Mouse (Mus musculus) heart, postnatal 36 days (tissue): Measurements from ENCODE around the gene Bnip1. TPM values are rescaled to one million over a fixed set of nuclear protein-coding genes. Genes with fewer than 3 reads are reported as not detected.

Source experiments
- DNase-seq, 2 experiments: peaks; one replicate each; pipeline ENCODE4 v3.0.0; 2021 to 2022
- intact Hi-C: fragments of 180-260 bp; cut with DNase I; formaldehyde crosslinking; loops from one replicate; pipeline ENCODE4 v1.15.1; 2025
- total RNA-seq, 2 experiments: library from RNA; stranded (reverse); gene quantifications; 2 replicates each; pipeline ENCODE4 v1.2.3; 2021

The Bnip1 gene
- total RNA-seq, 2 experiments from 2014 or later: 24.5 to 27.2 TPM

DNA sequence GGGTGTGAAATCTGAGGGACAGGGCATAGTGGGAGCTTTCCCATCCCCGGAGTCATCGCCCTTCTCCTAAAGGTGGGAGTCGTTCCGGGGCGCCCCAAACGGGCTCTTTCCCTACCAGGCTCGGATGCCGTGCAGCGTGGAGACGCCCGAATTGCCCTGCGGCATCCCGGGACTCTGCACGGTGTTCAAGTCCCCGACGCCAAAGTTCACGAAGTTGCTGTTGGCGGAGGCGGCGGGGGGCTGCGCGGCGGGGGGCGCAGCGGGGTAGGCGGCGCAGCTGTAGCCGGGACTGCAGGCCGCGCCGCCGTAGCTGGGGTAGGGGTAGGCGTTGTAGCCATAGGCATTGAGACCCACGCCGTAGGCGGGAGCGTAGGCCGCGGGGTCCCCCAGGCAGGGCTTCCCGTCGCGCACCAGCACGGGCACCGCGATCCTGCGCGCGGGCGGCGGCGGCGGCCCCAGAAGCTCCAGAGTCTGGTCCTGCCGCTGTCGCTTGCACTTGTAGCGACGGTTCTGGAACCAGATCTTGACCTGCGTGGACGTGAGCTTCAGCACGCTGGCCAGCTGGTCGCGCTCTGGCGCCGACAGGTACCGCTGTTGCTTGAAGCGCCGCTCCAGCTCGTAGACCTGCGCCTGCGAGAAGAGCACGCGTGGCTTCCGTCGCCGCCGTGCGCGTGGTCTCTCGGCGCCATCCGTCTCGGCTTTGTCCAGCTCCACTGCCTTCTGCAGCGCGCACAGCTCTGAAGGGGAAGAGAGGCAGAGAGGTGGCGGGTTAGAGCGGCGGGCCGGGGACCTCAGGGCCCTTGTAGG is 58.2 kb downstream of the Bnip1 start:
- peak; percentile 17 to 28 for DNase-seq
- intact Hi-C loops: loop anchor here (1.0 kb wide), 1 partner anchor 7 kb away; no protein-coding TSS in a partner anchor

DNA sequence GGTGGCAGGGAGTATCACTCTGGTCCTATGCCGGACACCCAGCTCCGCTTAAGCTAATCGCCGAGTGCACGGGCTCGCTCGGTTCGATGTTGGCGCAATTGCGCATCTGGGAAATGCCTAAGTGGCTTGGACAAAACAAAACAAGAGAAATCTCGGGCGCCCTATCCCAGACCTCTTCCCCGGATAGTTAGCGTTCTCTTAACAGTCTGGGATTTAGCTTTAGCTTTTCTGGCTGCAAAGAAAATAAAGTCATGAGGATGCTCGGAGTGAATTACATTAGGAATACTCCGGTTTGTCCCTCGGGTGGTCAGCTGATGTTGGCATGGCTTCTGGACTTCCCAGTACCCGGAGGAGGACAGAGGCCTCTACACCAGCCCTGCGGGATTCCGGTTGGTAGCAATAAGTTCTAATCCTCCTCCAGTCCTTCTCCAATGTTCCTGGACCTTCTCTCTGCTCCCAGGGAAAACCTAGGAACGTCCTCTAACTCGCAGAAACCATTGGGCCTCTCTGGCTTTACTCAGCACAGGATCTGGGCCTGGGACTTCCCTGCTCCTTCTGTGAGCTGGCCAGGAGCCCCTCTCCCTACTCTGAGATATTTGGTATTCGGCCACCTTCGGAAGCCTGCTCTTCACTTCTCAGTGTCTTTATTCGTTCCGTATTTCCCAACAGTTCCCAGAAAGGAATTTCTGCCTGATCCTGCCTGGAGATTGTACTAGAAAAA is 59.0 kb downstream of the Bnip1 start:
- intact Hi-C loops: loop anchor here (1.0 to 2.0 kb wide), 2 partner anchors 9 to 45 kb away; no protein-coding TSS in a partner anchor
- DNase-seq: peak; percentile 18 to 54

DNA sequence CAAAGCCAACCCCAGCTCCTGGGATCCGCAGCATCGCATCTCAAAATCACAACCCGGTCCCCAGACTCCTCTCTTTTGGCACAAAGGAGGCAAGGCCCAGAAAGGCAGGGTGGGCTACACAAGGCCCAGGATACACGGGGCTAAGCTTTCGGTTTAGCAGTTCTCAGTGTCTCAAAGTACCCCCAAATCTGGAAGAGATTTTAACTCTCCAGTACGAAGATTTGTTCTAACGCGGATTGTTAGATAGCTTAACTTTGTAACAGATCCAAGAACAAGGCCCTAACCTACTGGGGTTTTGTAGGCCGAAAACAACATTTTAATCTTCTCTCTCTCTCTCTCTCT is 59.5 kb downstream of the Bnip1 start:
- no peak for DNase-seq
- intact Hi-C loops: loop anchor here (1.0 to 2.0 kb wide), 2 partner anchors 9 to 44 kb away; no protein-coding TSS in a partner anchor

DNA sequence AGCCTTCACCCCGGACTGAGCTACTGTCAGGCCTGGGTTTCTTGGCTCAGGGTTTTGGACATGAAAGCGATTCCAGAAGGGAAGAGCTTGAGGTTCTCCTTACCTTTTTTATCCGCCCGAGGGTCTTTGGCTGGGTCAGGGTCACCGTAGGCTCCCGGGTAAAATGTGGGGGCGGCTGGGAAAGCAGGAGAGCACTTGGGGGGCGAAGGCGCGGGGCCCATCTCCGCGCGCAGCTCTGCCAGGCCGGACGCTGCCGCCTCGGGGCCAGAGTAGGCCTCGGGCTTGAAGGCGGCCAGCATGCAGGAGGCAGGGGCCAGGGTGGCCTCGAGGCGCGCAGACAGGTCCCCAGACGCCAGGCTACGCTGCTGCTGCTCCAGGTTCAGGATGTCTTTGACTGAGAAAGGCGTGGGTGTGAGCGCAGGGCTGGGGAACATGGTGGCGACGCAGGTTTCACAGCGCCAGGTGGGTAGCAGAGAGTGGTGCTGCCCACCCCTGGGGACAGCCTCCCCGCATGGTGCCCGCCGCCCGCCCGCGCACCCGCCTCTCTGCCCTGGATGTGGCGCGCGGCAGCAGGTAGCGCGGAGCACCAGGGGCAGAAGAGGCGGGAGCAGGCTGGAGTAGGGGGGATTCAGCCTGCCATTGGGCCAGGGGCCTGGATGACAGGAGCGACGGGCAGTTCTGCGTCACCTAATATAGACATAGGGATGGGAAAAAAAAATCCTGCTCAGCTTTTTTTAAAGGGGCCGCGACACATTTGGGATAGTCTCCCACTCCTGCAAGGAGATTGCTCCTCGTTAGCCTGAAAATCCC is 60.3 kb downstream of the Bnip1 start:
- peak; percentile 61 to 71 for DNase-seq
- intact Hi-C loops: loop anchor here (1.0 to 2.0 kb wide), 2 partner anchors 8 to 44 kb away; no protein-coding TSS in a partner anchor

DNA sequence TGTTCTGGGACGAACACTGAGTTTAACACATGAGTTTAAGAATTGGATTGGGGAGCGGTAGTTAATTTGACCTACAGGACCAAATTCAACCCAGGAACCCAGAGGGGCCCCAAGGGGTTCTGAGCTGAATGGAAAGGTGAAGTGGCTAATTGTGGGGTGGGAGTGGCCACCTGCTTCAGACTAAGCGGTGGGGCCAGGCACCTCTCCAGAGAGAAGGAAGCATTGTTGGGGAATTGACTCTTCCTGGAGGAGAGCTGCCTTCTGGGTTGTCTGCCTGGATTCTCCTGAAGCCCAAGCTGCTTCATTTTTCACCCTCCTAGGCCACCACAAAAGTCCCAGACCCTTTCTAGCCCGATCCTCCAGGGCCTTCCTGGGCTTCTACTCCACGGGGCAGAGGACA is 61.1 kb downstream of the Bnip1 start:
- peak; percentile 10 to 21 for DNase-seq
- intact Hi-C loops: loop anchor here (2.0 kb wide), 1 partner anchor 43 kb away; no protein-coding TSS in a partner anchor

Other genes starting within 250 kb of the Bnip1 start
- 10 to 100 TPM; 47.5 to 56.2 TPM for gene Ergic1, start 219.6 kb upstream of the Bnip1 start, total RNA-seq
- gene Dusp1, start 218.9 kb upstream of the Bnip1 start, total RNA-seq: 100 to 1,000 TPM in 1 of 2 experiments, 10 to 100 TPM in 1; 49.6 to 105 TPM
- gene Atp6v0e, start 117.8 kb upstream of the Bnip1 start, total RNA-seq: 10 to 100 TPM; 58.6 to 68.7 TPM
- 10 to 100 TPM; 71.7 to 72.4 TPM for gene Crebrf, start 65.4 kb upstream of the Bnip1 start, total RNA-seq
- 10 to 100 TPM; 80.7 TPM for gene Nkx2-5, start 63.9 kb downstream of the Bnip1 start, total RNA-seq
- gene Kifc5b, start 136.0 kb downstream of the Bnip1 start, total RNA-seq: under 1 TPM; 0.44 to 0.95 TPM
- gene Phf1, start 152.0 kb downstream of the Bnip1 start, total RNA-seq: 10 to 100 TPM; 13.9 to 14.5 TPM
- gene Cuta, start 158.5 kb downstream of the Bnip1 start, total RNA-seq: 10 to 100 TPM; 86.2 to 90.3 TPM
- 1 to 10 TPM; 4.1 to 6.4 TPM for gene Syngap1, start 160.2 kb downstream of the Bnip1 start, total RNA-seq
- gene Zbtb9, start 192.1 kb downstream of the Bnip1 start, total RNA-seq: 1 to 10 TPM; 2.1 to 2.6 TPM
- 10 to 100 TPM; 20.0 to 21.2 TPM for gene Bak1, start 247.9 kb downstream of the Bnip1 start, total RNA-seq